Mouse (Mus musculus) left cerebral cortex, postnatal 25 days (tissue): ENCODE data around the gene Cabin1. TPM values are rescaled to one million over a fixed set of nuclear protein-coding genes. Genes with fewer than 3 reads are reported as not detected.

ENCODE experiments used
- DNase-seq, 2 experiments: peaks; one replicate each; pipeline ENCODE4 v3.0.0; 2022; ENCODE audit warnings: low spot score in 2 of 2, mixed read lengths in 1 of 2
- intact Hi-C: fragments of 180-260 bp; cut with DNase I; formaldehyde crosslinking; loops from one replicate; pipeline ENCODE4 v1.15.1; 2025
- total RNA-seq, 2 experiments: library from RNA; stranded (reverse); gene quantifications; 2 replicates each; pipeline ENCODE4 v1.2.3; 2021

Cabin1 gene
- total RNA-seq, 2 experiments from 2014 or later: 69.4 to 69.7 TPM

- DNase-seq: no peak
Measured at GRCm38 (mm10) chr10:75616044-75616443, 148.1 kb downstream of the Cabin1 start.

GRCm38 (mm10) chr10:75610486-75610885, 153.7 kb downstream of the Cabin1 start:
- DNase-seq: no peak
- intact Hi-C loops: no loop called here

More at GRCm38 (mm10) chr10:75616044-75616443, 148.1 kb downstream of the Cabin1 start:
- intact Hi-C loops: no loop called here

GRCm38 (mm10) chr10:75608975-75609374, 155.2 kb downstream of the Cabin1 start:
- intact Hi-C loops: no loop called here
- no peak for DNase-seq

GRCm38 (mm10) chr10:75607253-75607652, 156.9 kb downstream of the Cabin1 start:
- DNase-seq: no peak
- intact Hi-C loops: no loop called here

- intact Hi-C loops: no loop called here
- no peak for DNase-seq
Measured at GRCm38 (mm10) chr10:75605162-75605846, 158.8 kb downstream of the Cabin1 start.

GRCm38 (mm10) chr10:75600189-75600730, 163.9 kb downstream of the Cabin1 start:
- no peak for DNase-seq
- intact Hi-C loops: no loop called here

Other genes with a start within 250 kb of the Cabin1 start
- 10 to 100 TPM; 71.6 to 77.3 TPM for gene Snrpd3, start 246.8 kb downstream of the Cabin1 start, total RNA-seq
- 10 to 100 TPM; 17.4 to 20.0 TPM for gene Gucd1, start 246.4 kb downstream of the Cabin1 start, total RNA-seq
- 1 to 10 TPM; 9.1 to 9.2 TPM for gene Lrrc75b, start 204.0 kb downstream of the Cabin1 start, total RNA-seq
- gene Ggt1, start 202.7 kb downstream of the Cabin1 start, total RNA-seq: 1 to 10 TPM; 2.2 to 4.2 TPM
- 1 to 10 TPM; 2.6 to 2.8 TPM for gene Ggt5, start 175.0 kb downstream of the Cabin1 start, total RNA-seq
- 1 to 10 TPM; 5.8 to 8.4 TPM for gene Susd2, start 120.3 kb downstream of the Cabin1 start, total RNA-seq
- 10 to 100 TPM; 36.1 to 43.6 TPM for gene Ddt, start 9.1 kb upstream of the Cabin1 start, total RNA-seq
- gene Gm20441, start 16.6 kb upstream of the Cabin1 start, total RNA-seq: not detected
- gene Gstt3, start 17.1 kb upstream of the Cabin1 start, total RNA-seq: 1 to 10 TPM; 1.1 to 1.4 TPM
- 1 to 10 TPM; 6.2 to 7.0 TPM for gene Gstt1, start 34.2 kb upstream of the Cabin1 start, total RNA-seq
- gene Gstt4, start 58.2 kb upstream of the Cabin1 start, total RNA-seq: not detected
- gene Gstt2, start 73.1 kb upstream of the Cabin1 start, total RNA-seq: 1 to 10 TPM; 4.0 to 5.5 TPM
- 100 to 1,000 TPM; 522 to 530 TPM for gene Mif, start 95.9 kb upstream of the Cabin1 start, total RNA-seq
- gene Derl3, start 129.1 kb upstream of the Cabin1 start, total RNA-seq: 1 to 10 TPM; 2.8 to 3.4 TPM
- 10 to 100 TPM; 75.2 to 81.8 TPM for gene Smarcb1, start 157.3 kb upstream of the Cabin1 start, total RNA-seq
- 100 to 1,000 TPM; 372 to 390 TPM for gene Chchd10, start 168.8 kb upstream of the Cabin1 start, total RNA-seq
- gene Mmp11, start 172.2 kb upstream of the Cabin1 start, total RNA-seq: 1 to 10 TPM; 1.1 to 1.7 TPM
- gene Gm867, start 176.3 kb upstream of the Cabin1 start, total RNA-seq: not detected
- gene Vpreb3, start 178.7 kb upstream of the Cabin1 start, total RNA-seq: not detected
- gene Gm5134, start 190.2 kb upstream of the Cabin1 start, total RNA-seq: not detected